Mouse (Mus musculus) skeletal muscle tissue, adult 2 months (tissue): Measurements from ENCODE around the gene Boll.
"Not testable (repeated sequence)": the region's sequence is repeated elsewhere in the genome, so short reads cannot be mapped to it uniquely, and the experiment has no call there.

Experiments used
- DNase-seq: peaks from one replicate; pipeline ENCODE4 v3.0.0-alpha.2; 2012; ENCODE audit warnings: low read depth, low spot score

The Boll gene

GRCm38 (mm10) chr1:55363044-55363565 lies at the start of gene Boll:
TSS of gene Boll (minus strand) at chr1:55363469.
- DNase-seq: no peak

GRCm38 (mm10) chr1:55412569-55412968 lies 49.3 kb upstream of the Boll start:
- DNase-seq: no peak

GRCm38 (mm10) chr1:55411079-55411478 lies 47.8 kb upstream of the Boll start:
- no peak for DNase-seq

DNA sequence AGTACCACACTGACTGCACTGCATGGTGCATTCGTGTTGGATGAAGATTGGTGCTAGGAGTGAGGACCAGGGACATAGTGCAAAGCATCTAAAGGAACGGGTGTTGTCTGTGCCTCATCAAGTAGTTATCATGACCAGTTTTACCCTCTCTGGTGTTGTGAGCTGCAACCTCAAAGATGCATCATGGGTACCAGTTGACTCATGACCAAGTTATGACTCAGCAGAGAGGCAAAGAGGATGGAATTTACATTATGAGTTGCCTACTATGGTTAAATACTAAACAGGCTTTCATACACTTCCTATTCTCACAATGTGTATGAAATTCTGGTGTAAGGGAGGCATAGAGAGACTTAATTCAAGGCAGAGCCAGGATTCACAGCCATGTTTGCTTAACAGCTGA lies 47.4 kb upstream of the Boll start:
- no peak for DNase-seq

GRCm38 (mm10) chr1:55406531-55407375 lies 43.5 kb upstream of the Boll start:
- no peak for DNase-seq

- no peak for DNase-seq
Observed at GRCm38 (mm10) chr1:55406023-55406413, 42.7 kb upstream of the Boll start.

DNA sequence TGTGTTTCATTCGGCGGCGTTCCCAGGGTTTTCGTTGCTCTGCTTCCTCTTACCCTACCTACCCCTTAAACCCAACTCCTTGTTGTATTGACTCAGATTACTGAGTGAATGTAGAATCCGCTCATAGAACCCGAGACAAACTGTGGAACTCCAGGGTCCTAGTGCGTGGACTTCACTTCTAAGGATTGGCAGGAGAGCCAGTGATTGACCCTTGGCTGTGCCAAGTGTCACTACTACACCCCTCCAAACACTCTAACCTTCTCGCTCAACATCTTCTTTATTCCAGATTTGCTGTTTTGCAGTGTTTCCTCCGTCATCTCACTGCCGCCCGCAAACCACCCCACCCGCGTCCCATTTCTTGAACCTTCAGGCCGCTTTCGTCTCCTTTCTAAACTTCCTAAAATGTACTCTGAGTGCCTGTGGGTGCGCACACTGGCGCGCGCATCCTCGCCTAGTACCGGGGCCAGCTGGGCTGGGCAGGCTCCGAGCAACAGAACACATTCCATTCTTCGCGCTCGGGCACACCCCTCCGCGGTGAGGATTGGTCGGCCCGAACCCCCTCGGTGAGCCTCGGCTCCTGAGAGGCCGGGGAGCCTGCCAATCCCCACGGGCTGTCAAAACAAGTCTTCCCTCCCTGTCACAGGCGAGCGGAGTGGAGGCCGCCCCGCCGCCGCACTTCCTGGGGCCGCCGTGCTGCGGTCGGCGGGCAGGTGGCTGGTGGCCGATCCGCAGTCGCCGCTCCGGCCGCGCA lies 42.2 kb upstream of the Boll start, which contains the start of gene Plcl1:
Gene Plcl1 (plus strand): TSS at position 650 of the 751 bp plus-strand sequence.
- DNase-seq: peak; percentile 93

DNA sequence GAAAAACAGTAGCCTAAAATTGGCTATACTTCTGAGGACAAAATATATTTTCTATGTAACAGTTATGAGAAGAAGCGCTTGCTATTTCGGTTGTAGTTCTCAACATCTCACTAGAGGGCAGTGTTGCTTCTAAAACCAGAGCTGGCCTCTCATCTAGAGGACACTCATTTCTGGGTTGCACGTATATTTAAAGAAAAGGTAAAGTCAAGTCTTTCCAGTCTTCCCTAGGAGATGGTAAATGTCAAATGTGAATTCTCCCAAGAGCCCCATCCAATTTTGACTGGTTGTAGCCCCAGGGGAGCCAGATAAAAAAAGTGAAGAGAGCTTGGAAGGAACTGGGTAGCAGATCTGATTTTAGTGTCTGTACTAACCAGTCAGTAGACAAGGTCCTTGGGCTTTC lies 41.2 kb upstream of the Boll start:
- DNase-seq: peak; percentile 56

DNA sequence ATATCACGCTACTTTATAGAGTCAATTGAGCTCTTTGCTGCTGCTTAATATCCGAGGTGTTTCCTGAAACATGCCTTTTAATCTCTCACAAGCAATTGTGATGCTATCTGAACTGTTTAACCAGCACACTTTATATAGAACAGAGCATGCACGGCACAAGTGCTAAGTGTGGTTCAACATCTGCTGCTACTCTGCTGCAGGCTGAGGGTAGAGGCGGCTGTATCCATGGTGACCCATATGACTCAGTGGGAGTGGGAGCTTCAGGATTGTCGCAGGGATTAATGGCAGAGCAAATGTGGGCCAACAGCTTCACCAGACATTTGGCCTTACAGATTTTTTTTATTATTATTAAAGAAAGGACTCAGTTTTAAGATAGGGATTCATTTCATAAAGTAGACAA lies 36.6 kb upstream of the Boll start:
- DNase-seq: no peak

DNA sequence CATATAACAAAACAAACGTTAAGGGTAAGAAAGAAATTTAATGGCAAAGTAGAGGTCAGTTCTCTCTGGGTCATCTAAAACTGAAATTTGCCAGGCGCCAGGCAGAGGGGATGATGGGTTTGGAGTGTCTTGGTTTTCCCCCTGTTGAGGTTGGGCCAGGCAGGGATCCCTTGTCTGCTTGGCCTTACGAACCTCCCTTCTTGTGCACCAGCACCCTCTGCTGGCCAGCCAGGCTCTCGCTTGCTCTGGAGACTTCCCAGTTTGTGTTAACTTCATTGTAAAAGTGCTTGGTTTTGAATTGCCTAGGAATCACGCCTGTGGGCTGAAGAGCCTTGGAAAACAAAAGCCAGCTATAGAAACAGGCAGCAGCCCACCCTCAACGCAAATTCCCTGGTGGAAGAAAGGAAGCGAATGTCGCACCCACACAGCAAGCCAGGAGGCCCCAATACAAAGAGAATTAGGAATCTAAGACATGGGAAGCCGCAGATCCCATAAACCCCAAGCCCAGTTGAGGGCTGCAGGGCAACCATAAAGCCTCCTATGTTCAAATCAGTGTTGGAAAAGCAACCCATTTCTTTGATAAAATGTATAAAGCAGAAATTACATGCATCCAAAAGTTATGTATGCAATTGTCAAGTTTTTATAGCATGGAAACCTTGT lies 20.0 kb upstream of the Boll start:
- peak; percentile 45 for DNase-seq

DNA sequence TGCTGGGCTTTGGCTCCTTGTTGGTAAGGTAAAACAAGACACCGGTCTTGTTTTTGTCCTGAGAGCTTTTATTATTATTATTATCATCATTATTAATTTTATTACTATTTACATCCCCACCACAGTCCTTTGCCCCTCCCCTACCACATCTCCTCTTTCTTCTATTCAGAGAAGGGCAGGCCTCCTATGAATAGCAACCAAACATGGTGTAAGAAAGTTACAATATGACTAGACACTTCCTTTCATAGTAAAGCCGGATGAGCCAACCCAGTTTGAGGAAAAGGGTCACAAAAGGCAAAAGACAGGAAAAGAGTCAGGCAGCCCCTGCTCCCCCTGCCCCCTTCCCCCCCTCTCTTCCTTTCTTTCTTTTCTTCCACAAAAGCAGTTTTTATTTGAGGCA lies 17.3 kb upstream of the Boll start:
- DNase-seq: no peak

DNA sequence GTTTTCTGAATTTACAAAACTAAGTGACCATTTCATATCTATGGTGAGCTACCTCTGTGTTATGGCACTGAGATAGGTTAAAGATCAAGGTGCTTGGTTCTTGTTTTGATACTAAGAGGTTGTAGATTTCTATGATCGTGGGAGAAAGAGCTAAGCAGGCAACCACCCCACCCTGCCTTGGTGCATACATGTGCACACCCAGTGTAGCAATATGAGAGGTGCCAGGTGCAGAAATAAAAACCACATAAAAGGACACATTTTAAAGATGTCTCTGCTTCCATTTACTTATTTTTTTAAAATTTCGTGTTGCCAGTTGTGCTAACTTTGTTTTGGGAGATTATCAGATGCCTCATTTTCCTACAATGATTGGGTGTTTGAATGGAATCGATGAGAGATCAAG lies 9.4 kb upstream of the Boll start:
- DNase-seq: no peak

DNA sequence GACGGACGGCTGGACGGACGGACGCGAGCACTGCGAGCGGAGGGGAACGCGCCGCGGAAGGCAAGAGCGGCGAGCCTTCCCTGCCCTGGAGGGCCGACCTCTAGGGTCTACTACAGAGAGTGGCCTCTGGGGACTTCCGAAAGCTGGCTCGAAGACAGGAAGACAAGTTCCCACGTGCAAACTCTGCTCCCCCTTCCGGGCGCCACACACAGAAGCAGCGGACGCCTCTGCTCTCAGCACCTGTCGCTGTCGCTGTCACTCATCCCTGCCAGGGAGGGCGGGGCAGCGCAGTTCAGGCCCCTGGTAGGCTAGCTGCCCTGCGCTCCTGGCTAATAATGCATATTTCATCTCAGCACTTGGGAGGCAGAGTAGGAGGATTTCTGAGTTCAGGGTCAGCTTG lies 317 bp upstream of the Boll start:
- DNase-seq: peak; percentile 19

DNA sequence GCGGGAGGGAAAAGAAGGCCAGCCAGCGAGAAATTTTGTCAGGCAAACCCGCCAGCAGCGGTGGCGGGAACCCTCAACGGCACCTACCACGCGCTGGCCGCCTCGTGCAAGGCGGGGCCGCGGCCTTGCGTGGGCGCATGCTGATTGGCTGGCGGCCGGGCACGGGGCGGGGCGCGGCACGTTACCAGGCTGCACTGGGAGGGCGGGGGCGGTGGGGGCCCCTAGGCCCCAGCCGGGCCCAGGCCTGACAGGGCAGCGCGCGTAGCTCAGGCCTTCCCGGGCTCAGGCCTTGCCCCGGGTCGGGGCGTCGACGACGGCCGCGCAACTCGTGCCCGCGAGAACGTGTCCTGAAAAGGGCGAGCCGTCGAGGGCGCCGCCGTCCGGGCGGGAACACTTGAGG lies 635 bp downstream of the Boll start:
- DNase-seq: no peak

- not testable (repeated sequence) for DNase-seq
Observed at GRCm38 (mm10) chr1:55351914-55352313, 11.4 kb downstream of the Boll start.

DNA sequence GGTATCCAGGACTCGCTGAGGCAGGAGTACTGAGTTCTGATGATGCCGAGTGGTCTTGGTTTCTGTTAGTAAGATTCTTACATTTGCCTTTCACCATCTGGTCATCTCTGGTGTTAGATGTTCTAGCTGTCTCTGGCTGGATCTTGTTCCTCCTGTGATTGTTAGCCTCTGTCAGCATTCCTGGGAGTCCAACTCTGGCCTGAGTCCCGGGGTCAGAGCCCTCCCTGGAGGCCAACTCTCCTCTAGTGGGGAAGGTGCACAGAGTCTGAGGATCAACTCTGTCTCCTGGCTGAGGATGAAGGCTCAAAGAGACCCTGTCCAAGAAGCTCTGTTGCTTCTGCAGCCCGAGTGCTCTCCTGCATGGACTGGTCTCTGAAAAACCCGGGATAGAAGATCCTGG lies 37.8 kb downstream of the Boll start:
- not testable (repeated sequence) for DNase-seq

DNA sequence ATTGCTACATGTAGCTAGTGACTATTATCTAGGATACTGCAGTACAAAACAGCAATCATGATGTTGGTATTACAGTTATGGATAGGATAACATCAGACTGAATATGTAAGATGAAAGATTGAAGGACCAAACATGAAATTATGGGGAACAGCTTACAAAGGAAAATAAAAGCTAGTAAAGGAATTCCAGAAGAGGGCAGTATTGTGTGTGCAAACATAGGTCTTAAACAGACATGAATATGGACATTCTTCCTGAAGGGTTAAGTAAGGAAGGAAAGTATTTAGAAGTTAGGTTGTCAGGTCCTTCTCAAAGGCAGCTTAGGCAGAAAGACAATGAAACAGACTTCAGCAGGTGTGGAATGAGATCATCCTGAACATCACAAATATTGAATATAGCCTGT lies 62.2 kb downstream of the Boll start:
- DNase-seq: no peak

- DNase-seq: no peak
Observed at GRCm38 (mm10) chr1:55279081-55279480, 84.2 kb downstream of the Boll start.

DNA sequence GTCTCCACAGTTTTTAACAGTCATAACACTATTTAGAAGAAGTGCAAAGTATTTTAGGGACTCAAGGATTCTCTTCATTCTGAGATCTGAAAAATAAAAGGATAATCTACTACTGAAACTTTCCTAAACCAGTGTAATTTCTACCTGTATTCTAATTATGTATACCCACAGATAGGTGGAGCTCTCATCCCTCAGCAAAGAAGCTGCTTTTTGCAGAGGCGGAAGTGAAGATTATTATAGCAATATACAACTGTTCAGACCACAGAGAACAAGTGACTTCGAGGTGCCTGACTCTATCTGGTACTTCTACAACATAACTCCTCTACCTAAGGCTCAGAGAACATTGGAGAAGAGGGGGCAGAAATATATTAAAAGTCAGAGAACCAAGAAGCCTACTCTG lies 97.8 kb downstream of the Boll start:
- DNase-seq: no peak

- DNase-seq: no peak
Observed at GRCm38 (mm10) chr1:55264385-55264784, 98.9 kb downstream of the Boll start.

GRCm38 (mm10) chr1:55246374-55246773 lies 116.9 kb downstream of the Boll start:
- no peak for DNase-seq

DNA sequence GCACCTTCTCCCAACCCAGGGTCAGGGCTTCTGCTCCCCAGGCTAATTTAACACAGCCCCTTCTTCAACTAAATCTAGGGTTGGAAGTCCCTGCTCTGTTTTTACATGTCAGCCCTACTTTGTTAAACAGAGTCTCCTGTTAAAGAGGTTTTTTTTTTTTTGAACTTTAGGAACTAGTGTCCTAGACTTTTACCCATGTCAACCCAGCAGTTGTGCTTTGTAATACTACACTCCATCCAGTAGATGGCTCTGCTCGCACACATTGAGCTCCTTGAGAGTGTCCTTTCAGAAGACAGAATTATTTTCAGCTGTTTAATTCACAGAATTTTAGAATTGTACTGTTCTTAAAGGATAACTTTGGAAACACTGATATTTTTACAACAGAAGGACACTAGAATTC lies 124.0 kb downstream of the Boll start:
- DNase-seq: peak; percentile 36
